Mouse (Mus musculus) hindbrain, embryonic 16.5 days (tissue): ENCODE measurements around the gene Als2. TPM values are rescaled to one million over a fixed set of nuclear protein-coding genes. Genes with fewer than 3 reads are reported as not detected.

Experiments used
- ATAC-seq: fragments of 200-750 bp; cut with Nextera tagmentation; 2 replicates; pipeline ENCODE4 v1.8.0; 2017; ENCODE audit warnings: moderate TSS enrichment, moderate library complexity
- H3K27ac ChIP-seq: fragments of 300-500 bp; sonication (generic); 2 replicates; pipeline ENCODE4 v1.5.1; 2014; ENCODE audit warnings: low read depth, mild to moderate bottlenecking, control low read depth, low read length, moderate library complexity
- H3K27me3 ChIP-seq: fragments of 300-500 bp; sonication (generic); replicated peaks from 2 replicates; pipeline ENCODE4 v1.6.1; 2014; ENCODE audit warnings: low read length; ENCODE audit not compliant: control insufficient read depth, insufficient read depth
- H3K36me3 ChIP-seq: fragments of 300-500 bp; sonication (generic); 2 replicates; pipeline ENCODE4 v1.6.1; 2014; ENCODE audit warnings: mild to moderate bottlenecking, low read length, moderate library complexity, mixed read lengths; ENCODE audit not compliant: control insufficient read depth, insufficient read depth
- H3K4me1 ChIP-seq: fragments of 300-500 bp; sonication (generic); 2 replicates; pipeline ENCODE4 v1.6.1; 2014; ENCODE audit warnings: low read depth, low read length; ENCODE audit not compliant: control insufficient read depth, insufficient read depth
- H3K4me2 ChIP-seq: fragments of 300-500 bp; sonication (generic); 2 replicates; pipeline ENCODE4 v1.6.1; 2014; ENCODE audit warnings: mild to moderate bottlenecking, low read length, control low read depth, moderate library complexity
- H3K4me3 ChIP-seq: fragments of 300-500 bp; sonication (generic); 2 replicates; pipeline ENCODE4 v1.5.1; 2014; ENCODE audit warnings: mild to moderate bottlenecking, low read length, control low read depth, moderate library complexity
- H3K9ac ChIP-seq: fragments of 300-500 bp; sonication (generic); 2 replicates; pipeline ENCODE4 v1.6.1; 2014; ENCODE audit warnings: low read depth, mild to moderate bottlenecking, control low read depth, low read length, moderate library complexity
- H3K9me3 ChIP-seq: fragments of 300-500 bp; sonication (generic); 2 replicates; pipeline ENCODE4 v1.6.1; 2014; ENCODE audit warnings: mild to moderate bottlenecking, low read length, moderate library complexity; ENCODE audit not compliant: control insufficient read depth
- WGBS: fragments of 180-500 bp; shearing (Covaris S2); extraction: QIAGEN DNeasy Blood & Tissue Kit; methylation state at CpG from one replicate; pipeline ENCODE4 v1.1.7; 2014; 5-methylcytosine and 5-hydroxymethylcytosine counted together
- polyA plus RNA-seq: library from polyadenylated mRNA; unstranded; fragments of >200 nt; fragmentation: Nextera tagmentation; extraction: Ambion mirVana; gene quantifications from 2 replicates; pipeline ENCODE4 v1.2.1, GENCODE M21; 2015

Als2 gene
- polyA plus RNA-seq, 1 experiment from 2014 or later = 16.9 TPM

GRCm38 (mm10) chr1:59163030-59163461, 74.0 kb downstream of the Als2 start, which contains the start of gene Mpp4:
Mpp4 (minus strand) TSS chr1:59163389.
- H3K9me3 ChIP-seq = no peaks in the 10 kb centered on the region
- H3K4me3 ChIP-seq = no peak within 1 kb of the TSS
- no peak within 1 kb of the TSS for H3K9ac ChIP-seq
- H3K4me2 ChIP-seq = no peak within 1 kb of the TSS
- ATAC-seq = no peak; the same call in 1 of the 2 replicates
- no peaks in the 10 kb centered on the region for H3K4me1 ChIP-seq
- peaks cover 23% of the 10 kb centered on the region for H3K36me3 ChIP-seq
- WGBS = 42% methylated on average over 12 of the region's 12 CpGs
- H3K27me3 ChIP-seq = no peaks in the 10 kb centered on the region
- peak within 1 kb of the TSS; percentile 14; the same call in 1 of the 2 replicates for H3K27ac ChIP-seq

- no peak for ATAC-seq
- H3K4me3 ChIP-seq = no peak overlapping the region
- no peaks in the 10 kb centered on the region for H3K9me3 ChIP-seq
- peaks cover 18% of the 10 kb centered on the region for H3K36me3 ChIP-seq
- no peak overlapping the region for H3K27ac ChIP-seq
- H3K4me1 ChIP-seq = no peaks in the 10 kb centered on the region
- 42% methylated on average over 8 of the region's 8 CpGs for WGBS
- H3K27me3 ChIP-seq = no peaks in the 10 kb centered on the region
- no peak overlapping the region for H3K4me2 ChIP-seq
- H3K9ac ChIP-seq = no peak overlapping the region
Observed at GRCm38 (mm10) chr1:59162309-59163024, 74.6 kb downstream of the Als2 start.

DNA sequence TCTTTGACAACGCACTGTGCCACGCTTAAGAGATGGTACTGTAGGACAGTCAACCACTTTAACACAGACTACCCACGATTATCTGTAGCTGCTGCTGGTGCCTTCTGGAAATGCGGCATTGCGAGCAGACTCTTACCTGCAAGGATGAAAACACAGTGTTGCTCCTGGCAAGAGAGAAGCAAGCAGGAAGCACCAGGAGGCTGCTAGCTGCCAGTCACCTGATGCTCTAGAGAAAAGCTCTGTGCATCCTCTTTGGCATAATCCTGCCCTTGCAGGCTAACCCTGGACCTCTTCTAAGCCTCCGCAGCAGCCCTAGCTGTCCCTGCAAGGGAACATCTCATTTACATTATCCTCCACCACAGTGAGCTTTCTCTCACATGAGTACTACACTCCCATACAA, 75.6 kb downstream of the Als2 start:
- H3K36me3 ChIP-seq = peaks cover 8% of the 10 kb centered on the region
- no peak overlapping the region for H3K4me2 ChIP-seq
- H3K4me1 ChIP-seq = no peaks in the 10 kb centered on the region
- H3K27me3 ChIP-seq = no peaks in the 10 kb centered on the region
- ATAC-seq = no peak
- no peak overlapping the region for H3K9ac ChIP-seq
- H3K9me3 ChIP-seq = no peaks in the 10 kb centered on the region
- H3K27ac ChIP-seq = no peak overlapping the region
- 86% methylated on average over 6 of the region's 6 CpGs for WGBS
- H3K4me3 ChIP-seq = no peak overlapping the region

DNA sequence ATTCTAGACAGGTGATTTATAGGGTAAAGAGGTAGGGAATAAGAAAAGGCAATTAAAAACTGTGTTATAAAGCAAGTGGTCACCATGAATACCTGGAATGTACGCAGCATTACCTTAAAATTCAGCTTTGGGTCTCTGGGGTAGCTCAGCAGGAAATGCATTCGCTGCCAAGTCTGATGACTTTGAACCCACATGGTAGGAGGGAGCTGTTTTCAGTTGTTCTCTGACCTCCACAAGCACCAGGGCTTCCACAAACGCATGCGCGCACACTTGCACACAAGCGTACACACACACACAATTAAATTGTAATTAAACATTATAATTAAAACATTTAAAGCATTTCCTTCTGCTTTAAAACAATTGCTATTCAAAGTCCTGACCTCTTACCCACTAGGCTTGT, 76.2 kb downstream of the Als2 start:
- H3K27ac ChIP-seq = no peak overlapping the region
- ATAC-seq = no peak
- no peak overlapping the region for H3K4me3 ChIP-seq
- H3K27me3 ChIP-seq = no peaks in the 10 kb centered on the region
- 78% methylated on average over 6 of the region's 6 CpGs for WGBS
- no peak overlapping the region for H3K4me2 ChIP-seq
- no peaks in the 10 kb centered on the region for H3K9me3 ChIP-seq
- H3K9ac ChIP-seq = no peak overlapping the region
- peaks cover 5% of the 10 kb centered on the region; the same call in 1 of the 2 replicates for H3K36me3 ChIP-seq
- H3K4me1 ChIP-seq = no peaks in the 10 kb centered on the region

- Histone ChIP-seq H3K9ac (no peak overlapping the region), H3K9me3 (no peaks in the 10 kb centered on the region), H3K27me3 (no peaks in the 10 kb centered on the region), H3K27ac (no peak overlapping the region), H3K4me1 (no peaks in the 10 kb centered on the region), H3K4me2 (no peak overlapping the region), H3K4me3 (no peak overlapping the region), H3K36me3 (peaks cover 5% of the 10 kb centered on the region; the same call in 1 of the 2 replicates)
- no peak for ATAC-seq
- 85% methylated on average over 3 of the region's 3 CpGs for WGBS
Observed at GRCm38 (mm10) chr1:59159136-59159535, 77.9 kb downstream of the Als2 start.

DNA sequence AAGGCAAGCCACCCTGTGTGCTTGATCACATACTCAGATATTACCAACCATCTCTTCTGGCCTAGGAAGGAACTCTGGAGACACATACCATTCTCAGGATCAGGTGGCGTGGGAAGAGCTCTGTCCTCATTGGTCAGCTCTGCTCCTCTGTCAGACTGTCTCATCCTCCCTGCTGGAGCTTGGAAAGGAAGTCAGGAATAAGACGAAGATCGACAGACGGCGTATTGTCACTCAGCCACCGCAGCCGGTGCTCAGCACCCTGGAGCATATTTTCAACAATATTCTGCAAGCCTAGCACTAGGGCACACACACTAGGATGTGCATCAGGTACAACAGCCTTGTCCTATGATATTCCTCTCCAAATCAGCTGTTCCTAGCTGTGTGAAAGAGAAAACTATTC, 78.5 kb downstream of the Als2 start:
- no peak overlapping the region for H3K4me2 ChIP-seq
- no peaks in the 10 kb centered on the region for H3K27me3 ChIP-seq
- no peak for ATAC-seq
- H3K9me3 ChIP-seq = no peaks in the 10 kb centered on the region
- no peaks in the 10 kb centered on the region for H3K4me1 ChIP-seq
- 84% methylated on average over 7 of the region's 7 CpGs for WGBS
- peaks cover 3% of the 10 kb centered on the region; the same call in 1 of the 2 replicates for H3K36me3 ChIP-seq
- no peak overlapping the region for H3K4me3 ChIP-seq
- H3K9ac ChIP-seq = no peak overlapping the region
- H3K27ac ChIP-seq = no peak overlapping the region

DNA sequence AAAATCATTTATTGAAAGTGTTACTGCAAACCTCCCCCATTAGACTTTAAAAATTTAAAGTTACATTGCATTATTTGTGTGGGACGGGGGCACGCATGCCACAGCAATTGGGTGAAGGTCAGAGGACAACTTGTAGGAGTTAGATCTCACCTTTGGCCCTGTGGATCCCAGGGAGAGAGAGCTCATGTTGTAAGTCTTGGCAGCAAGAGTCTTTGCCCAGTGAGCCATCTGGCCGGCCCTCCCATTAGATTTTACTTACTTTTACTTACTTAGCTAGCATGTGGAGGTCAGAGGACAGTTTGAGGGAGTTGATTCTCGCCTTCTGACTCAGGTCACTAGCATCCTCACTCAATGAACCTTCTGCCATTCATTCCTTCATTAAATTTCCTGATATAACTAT, 79.2 kb downstream of the Als2 start:
- Histone ChIP-seq H3K27me3 (no peaks in the 10 kb centered on the region), H3K4me3 (no peak overlapping the region), H3K4me2 (no peak overlapping the region), H3K27ac (no peak overlapping the region), H3K36me3 (peaks cover 3% of the 10 kb centered on the region; the same call in 1 of the 2 replicates), H3K9me3 (no peaks in the 10 kb centered on the region), H3K9ac (no peak overlapping the region), H3K4me1 (no peaks in the 10 kb centered on the region)
- ATAC-seq = no peak
- 90% methylated on average over 4 of the region's 4 CpGs for WGBS

GRCm38 (mm10) chr1:59152346-59152745, 84.7 kb downstream of the Als2 start:
- 74% methylated on average over 4 of the region's 4 CpGs for WGBS
- no peaks in the 10 kb centered on the region for H3K27me3 ChIP-seq
- no peak overlapping the region for H3K4me3 ChIP-seq
- ATAC-seq = no peak
- no peak overlapping the region for H3K27ac ChIP-seq
- H3K9me3 ChIP-seq = no peaks in the 10 kb centered on the region
- no peaks in the 10 kb centered on the region for H3K4me1 ChIP-seq
- no peak overlapping the region for H3K9ac ChIP-seq
- no peak overlapping the region for H3K4me2 ChIP-seq
- H3K36me3 ChIP-seq = no peaks in the 10 kb centered on the region

DNA sequence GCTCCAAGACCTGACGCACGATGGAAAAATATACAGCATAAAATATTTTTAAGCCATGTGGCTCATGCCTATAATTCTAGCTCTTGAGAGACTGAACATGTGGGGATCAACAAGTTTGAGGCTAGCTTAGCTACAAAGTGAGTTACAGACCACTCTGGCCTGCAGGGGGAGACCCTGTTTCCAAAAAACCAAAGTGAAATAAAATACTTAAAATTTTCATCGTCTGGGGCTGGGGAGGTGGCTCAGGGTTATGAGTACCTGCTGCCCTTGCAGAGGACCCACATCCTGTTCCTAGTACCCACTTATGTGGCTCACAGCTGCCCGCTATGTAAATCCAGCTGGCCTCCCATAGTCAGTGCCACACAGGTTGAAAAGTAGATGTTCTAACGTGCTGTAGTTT, 86.5 kb downstream of the Als2 start:
- H3K9ac ChIP-seq = no peak overlapping the region
- no peak overlapping the region for H3K4me2 ChIP-seq
- H3K36me3 ChIP-seq = no peaks in the 10 kb centered on the region
- H3K4me1 ChIP-seq = no peaks in the 10 kb centered on the region
- H3K27me3 ChIP-seq = no peaks in the 10 kb centered on the region
- no peaks in the 10 kb centered on the region for H3K9me3 ChIP-seq
- 88% methylated on average over 5 of the region's 5 CpGs for WGBS
- no peak overlapping the region for H3K27ac ChIP-seq
- ATAC-seq = no peak
- H3K4me3 ChIP-seq = no peak overlapping the region
